Mouse (Mus musculus) limb, embryonic 12.5 days (tissue): ENCODE data around the gene Hist1h2an. TPM values are rescaled to one million over a fixed set of nuclear protein-coding genes. Genes with fewer than 3 reads are reported as not detected.
"Not testable (repeated sequence)": the region's sequence is repeated elsewhere in the genome, so short reads cannot be mapped to it uniquely, and the experiment has no call there.

ENCODE experiments used
- ATAC-seq: fragments of 200-750 bp; cut with Nextera tagmentation; 2 replicates; pipeline ENCODE4 v1.8.0; 2017; ENCODE audit warnings: low read depth, moderate TSS enrichment; ENCODE audit not compliant: insufficient number of reproducible peaks, insufficient read depth, low FRiP score, low TSS enrichment
- H3K27ac ChIP-seq: fragments of 300-500 bp; sonication (generic); 2 replicates; pipeline ENCODE4 v1.5.1; 2016; ENCODE audit warnings: mild to moderate bottlenecking, moderate library complexity
- H3K27me3 ChIP-seq: fragments of 300-500 bp; sonication (generic); 2 replicates; pipeline ENCODE4 v1.6.1; 2016; ENCODE audit warnings: mild to moderate bottlenecking, moderate library complexity
- H3K36me3 ChIP-seq: fragments of 300-500 bp; sonication (generic); 2 replicates; pipeline ENCODE4 v1.6.1; 2016; ENCODE audit warnings: mild to moderate bottlenecking, moderate library complexity
- H3K4me1 ChIP-seq: fragments of 300-500 bp; sonication (generic); replicated peaks from 2 replicates; pipeline ENCODE4 v1.6.1; 2016
- H3K4me2 ChIP-seq: fragments of 300-500 bp; sonication (generic); 2 replicates; pipeline ENCODE4 v1.6.1; 2016; ENCODE audit warnings: mild to moderate bottlenecking, moderate library complexity
- H3K4me3 ChIP-seq: fragments of 300-500 bp; sonication (generic); replicated peaks from 2 replicates; pipeline ENCODE4 v1.5.1; 2016; ENCODE audit warnings: mild to moderate bottlenecking
- H3K9ac ChIP-seq: fragments of 300-500 bp; sonication (generic); replicated peaks from 2 replicates; pipeline ENCODE4 v1.6.1; 2016; ENCODE audit warnings: mild to moderate bottlenecking, moderate library complexity
- H3K9me3 ChIP-seq: fragments of 300-500 bp; sonication (generic); 2 replicates; pipeline ENCODE4 v1.6.1; 2016; ENCODE audit warnings: mild to moderate bottlenecking, moderate library complexity
- WGBS: fragments of 180-500 bp; shearing (Covaris S2); methylation state at CpG from one replicate; pipeline ENCODE4 v1.1.7; 2016; 5-methylcytosine and 5-hydroxymethylcytosine counted together
- polyA plus RNA-seq: library from polyadenylated mRNA; unstranded; fragments of >200 nt; fragmentation: Nextera tagmentation; extraction: Ambion mirVana; gene quantifications from 2 replicates; pipeline ENCODE4 v1.2.1, GENCODE M21; 2016

Hist1h2an gene
- polyA plus RNA-seq, 1 experiment from 2014 or later = 16.8 TPM

DNA sequence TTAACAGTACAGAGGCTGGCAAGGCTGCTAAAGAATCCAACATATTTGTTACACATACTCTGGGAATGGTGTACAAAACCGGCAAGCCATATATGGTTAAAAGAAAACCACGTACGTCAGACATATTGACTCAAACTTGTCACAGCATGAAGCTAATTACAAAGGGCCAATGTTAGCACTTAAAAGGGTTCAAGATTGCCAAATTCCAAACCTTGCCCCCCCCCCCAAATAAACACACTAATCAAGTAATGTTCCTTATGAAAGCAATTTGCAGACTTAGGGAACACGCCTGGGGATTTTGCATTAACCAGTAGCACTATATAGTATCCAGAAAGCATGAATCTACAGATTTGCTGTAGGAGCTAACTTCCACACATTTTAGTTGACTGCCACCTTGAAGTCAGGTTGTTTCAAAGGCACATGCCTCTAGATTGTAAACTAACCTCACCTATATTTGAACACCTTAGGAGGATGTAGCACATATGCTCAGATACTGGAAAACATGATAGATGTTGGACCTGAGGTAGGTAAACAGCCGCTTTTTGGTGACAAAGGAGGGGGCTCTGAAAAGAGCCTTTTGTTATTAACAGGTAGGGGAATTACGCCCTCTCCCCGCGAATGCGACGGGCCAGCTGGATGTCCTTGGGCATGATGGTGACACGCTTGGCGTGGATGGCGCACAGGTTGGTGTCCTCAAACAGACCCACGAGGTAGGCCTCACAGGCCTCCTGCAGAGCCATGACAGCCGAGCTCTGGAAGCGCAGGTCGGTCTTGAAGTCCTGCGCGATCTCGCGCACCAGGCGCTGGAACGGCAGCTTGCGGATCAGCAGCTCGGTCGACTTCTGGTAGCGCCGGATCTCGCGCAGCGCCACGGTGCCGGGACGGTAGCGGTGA, 4.4 kb downstream of the Hist1h2an start:
- not testable (repeated sequence) for ATAC-seq, H3K27me3 ChIP-seq, H3K9me3 ChIP-seq, H3K36me3 ChIP-seq
- peak overlapping the region; percentile 44 for H3K4me3 ChIP-seq
- peak overlapping the region; percentile 65 for H3K4me2 ChIP-seq
- H3K9ac ChIP-seq = peak overlapping the region; percentile 74
- 1% methylated on average over 15 of the region's 35 CpGs for WGBS
- peak overlapping the region; percentile 92 for H3K27ac ChIP-seq
- H3K4me1 ChIP-seq = peaks cover 41% of the 10 kb centered on the region

- no peaks in the 10 kb centered on the region for H3K36me3 ChIP-seq
- whole genome bisulfite sequencing = 95% methylated on average over 1 of the region's 1 CpGs
Observed at GRCm38 (mm10) chr13:21781639-21782038, 5.4 kb downstream of the Hist1h2an start.

GRCm38 (mm10) chr13:21781021-21781555, 5.9 kb downstream of the Hist1h2an start:
- peak overlapping the region; percentile 92 for H3K4me2 ChIP-seq
- H3K9me3 ChIP-seq = no peaks in the 10 kb centered on the region
- WGBS = 47% methylated on average over 6 of the region's 6 CpGs
- no peaks in the 10 kb centered on the region for H3K27me3 ChIP-seq
- H3K27ac ChIP-seq = peak overlapping the region; percentile 99
- H3K4me3 ChIP-seq = peak overlapping the region; percentile 59; the same call in 1 of the 2 replicates
- no peak overlapping the region for H3K9ac ChIP-seq
- peaks cover 38% of the 10 kb centered on the region for H3K4me1 ChIP-seq
- ATAC-seq = no peak
- H3K36me3 ChIP-seq = no peaks in the 10 kb centered on the region

More at GRCm38 (mm10) chr13:21781639-21782038, 5.4 kb downstream of the Hist1h2an start:
- Histone ChIP-seq H3K4me1 (peaks cover 41% of the 10 kb centered on the region), H3K9ac (no peak overlapping the region), H3K4me2 (peak overlapping the region; percentile 19; the same call in 1 of the 2 replicates), H3K4me3 (no peak overlapping the region), H3K27me3 (no peaks in the 10 kb centered on the region), H3K9me3 (no peaks in the 10 kb centered on the region), H3K27ac (peak overlapping the region; percentile 53; the same call in 1 of the 2 replicates)
- no peak for ATAC-seq

DNA sequence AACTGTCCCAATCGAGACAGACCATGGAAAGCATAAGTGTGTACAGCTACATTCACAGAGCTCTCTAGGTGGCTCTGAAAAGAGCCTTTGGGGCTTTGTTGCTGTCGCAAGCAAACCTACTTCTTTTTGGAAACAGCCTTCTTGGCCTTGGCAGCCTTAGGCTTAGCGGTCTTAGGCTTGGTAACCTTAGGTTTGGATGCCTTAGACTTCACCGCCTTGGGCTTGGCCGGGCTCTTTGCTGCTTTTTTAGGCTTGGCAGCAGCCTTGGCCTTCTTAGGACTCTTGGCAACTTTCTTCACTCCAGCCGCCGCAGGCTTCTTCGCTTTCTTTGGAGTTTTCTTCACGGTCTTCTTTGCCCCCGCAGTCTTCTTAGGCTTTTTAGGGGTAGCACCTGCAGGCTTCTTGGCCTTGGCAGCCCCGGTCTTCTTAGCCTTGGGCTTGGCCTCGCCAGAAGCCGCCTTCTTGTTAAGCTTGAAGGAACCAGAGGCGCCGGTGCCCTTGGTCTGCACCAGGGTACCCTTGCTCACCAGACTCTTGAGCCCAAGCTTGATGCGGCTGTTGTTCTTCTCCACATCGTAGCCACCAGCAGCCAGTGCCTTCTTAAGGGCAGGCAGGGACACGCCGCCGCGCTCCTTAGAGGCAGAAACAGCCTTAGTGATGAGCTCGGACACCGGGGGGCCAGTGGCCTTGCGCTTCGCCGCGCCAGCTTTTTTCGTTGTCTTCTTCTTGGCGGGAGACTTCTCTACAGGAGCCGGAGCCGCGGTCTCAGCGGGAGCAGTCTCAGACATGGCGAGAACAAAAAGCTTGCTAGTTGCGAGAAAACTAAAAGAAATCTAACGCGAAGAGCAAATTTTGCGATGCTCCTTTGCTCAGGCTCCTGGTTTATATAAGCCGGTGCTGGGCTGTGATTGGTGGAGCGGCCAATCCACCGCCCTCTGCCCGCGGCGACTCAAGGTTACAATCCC, 7.0 kb downstream of the Hist1h2an start, which contains the start of gene Hist1h1b:
Hist1h1b (minus strand) TSS at position 859 of the 965 bp plus-strand sequence.
- peak within 1 kb of the TSS; percentile 59 for H3K4me3 ChIP-seq
- H3K36me3 ChIP-seq = no peaks in the 10 kb centered on the region
- ATAC-seq = peak; percentile 11
- H3K9me3 ChIP-seq = no peaks in the 10 kb centered on the region
- H3K27ac ChIP-seq = peak within 1 kb of the TSS; percentile 99
- peak within 1 kb of the TSS; percentile 83 for H3K9ac ChIP-seq
- no peaks in the 10 kb centered on the region for H3K27me3 ChIP-seq
- under 1% methylated on average over 44 of the region's 44 CpGs for WGBS
- H3K4me2 ChIP-seq = peak within 1 kb of the TSS; percentile 92
- peaks cover 31% of the 10 kb centered on the region for H3K4me1 ChIP-seq

- ATAC-seq = peak; percentile 87
- Histone ChIP-seq H3K4me1 (peaks cover 26% of the 10 kb centered on the region), H3K27ac (peak overlapping the region; percentile 99), H3K4me3 (peak overlapping the region; percentile 59), H3K36me3 (no peaks in the 10 kb centered on the region), H3K27me3 (no peaks in the 10 kb centered on the region), H3K9me3 (no peaks in the 10 kb centered on the region), H3K4me2 (peak overlapping the region; percentile 92), H3K9ac (peak overlapping the region; percentile 83)
- WGBS = 5% methylated on average over 33 of the region's 33 CpGs
Observed at GRCm38 (mm10) chr13:21778814-21779766, 7.9 kb downstream of the Hist1h2an start.

GRCm38 (mm10) chr13:21755707-21756106, 31.3 kb downstream of the Hist1h2an start:
- no peak overlapping the region for H3K4me3 ChIP-seq
- no peaks in the 10 kb centered on the region for H3K36me3 ChIP-seq
- peak overlapping the region; percentile 73; the same call in 1 of the 2 replicates for H3K4me2 ChIP-seq
- H3K4me1 ChIP-seq = peaks cover 15% of the 10 kb centered on the region
- no peaks in the 10 kb centered on the region for H3K9me3 ChIP-seq
- no peak overlapping the region for H3K9ac ChIP-seq
- 72% methylated on average over 1 of the region's 1 CpGs for WGBS
- no peak for ATAC-seq
- no peak overlapping the region for H3K27ac ChIP-seq
- no peaks in the 10 kb centered on the region for H3K27me3 ChIP-seq

GRCm38 (mm10) chr13:21754294-21755001, 32.6 kb downstream of the Hist1h2an start:
- Histone ChIP-seq H3K9ac (peak overlapping the region; percentile 66), H3K27ac (peak overlapping the region; percentile 95), H3K4me1 (peaks cover 18% of the 10 kb centered on the region), H3K4me2 (peak overlapping the region; percentile 73), H3K4me3 (peak overlapping the region; percentile 47)
- WGBS = 2% methylated on average over 16 of the region's 26 CpGs
- ATAC-seq, H3K9me3 ChIP-seq, H3K27me3 ChIP-seq, H3K36me3 ChIP-seq: not testable (repeated sequence)

DNA sequence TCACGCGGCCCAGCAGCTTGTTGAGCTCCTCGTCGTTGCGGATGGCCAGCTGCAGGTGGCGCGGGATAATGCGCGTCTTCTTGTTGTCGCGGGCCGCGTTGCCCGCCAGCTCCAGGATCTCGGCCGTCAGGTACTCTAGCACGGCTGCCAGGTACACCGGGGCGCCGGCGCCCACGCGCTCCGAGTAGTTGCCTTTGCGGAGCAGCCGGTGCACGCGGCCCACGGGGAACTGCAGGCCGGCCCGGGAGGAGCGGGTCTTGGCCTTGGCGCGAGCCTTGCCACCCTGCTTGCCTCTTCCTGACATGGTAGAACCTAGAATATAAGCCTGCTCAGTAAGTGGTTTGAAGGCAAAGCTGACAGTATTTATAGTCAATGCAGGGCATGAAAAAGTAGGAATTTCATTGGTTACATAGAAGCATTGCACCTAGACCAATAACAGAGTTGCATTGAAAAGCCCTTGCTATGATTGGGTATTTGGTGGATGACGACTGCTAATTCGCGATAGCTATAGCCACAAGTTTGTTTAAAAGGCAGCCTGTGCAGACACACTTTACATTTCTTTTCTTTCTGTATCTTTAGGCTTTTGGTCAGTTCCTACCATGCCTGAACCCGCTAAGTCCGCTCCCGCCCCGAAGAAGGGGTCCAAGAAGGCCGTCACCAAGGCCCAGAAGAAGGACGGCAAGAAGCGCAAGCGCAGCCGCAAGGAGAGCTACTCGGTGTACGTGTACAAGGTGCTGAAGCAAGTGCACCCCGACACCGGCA, 33.3 kb downstream of the Hist1h2an start, which contains the start of the genes Hist1h2ak and Hist1h2bn:
Hist1h2ak (minus strand) TSS at position 304 of the 762 bp plus-strand sequence.
Hist1h2bn (plus strand) TSS at position 600 of the 762 bp plus-strand sequence.
- not testable (repeated sequence) for H3K36me3 ChIP-seq, H3K27me3 ChIP-seq, H3K9me3 ChIP-seq
- Histone ChIP-seq H3K9ac (peak within 1 kb of the TSS; percentile 68), H3K4me1 (peaks cover 24% of the 10 kb centered on the region), H3K4me3 (peak within 1 kb of the TSS; percentile 47), H3K4me2 (peak within 1 kb of the TSS; percentile 73), H3K27ac (peak within 1 kb of the TSS; percentile 95)
- ATAC-seq = peak; percentile 95
- WGBS = under 1% methylated on average over 44 of the region's 50 CpGs

GRCm38 (mm10) chr13:21753051-21753523, 33.9 kb downstream of the Hist1h2an start:
- H3K9ac ChIP-seq = peak overlapping the region; percentile 68
- 2% methylated on average over 10 of the region's 10 CpGs for WGBS
- peaks cover 27% of the 10 kb centered on the region for H3K4me1 ChIP-seq
- H3K27me3 ChIP-seq = no peaks in the 10 kb centered on the region
- no peak for ATAC-seq
- H3K36me3 ChIP-seq = no peaks in the 10 kb centered on the region
- H3K9me3 ChIP-seq = no peaks in the 10 kb centered on the region
- H3K27ac ChIP-seq = peak overlapping the region; percentile 95
- peak overlapping the region; percentile 47 for H3K4me3 ChIP-seq
- peak overlapping the region; percentile 73 for H3K4me2 ChIP-seq
